Mouse (Mus musculus) forebrain, embryonic 12.5 days (tissue): ENCODE data around the gene Stmn3. TPM values are rescaled to one million over a fixed set of nuclear protein-coding genes. Genes with fewer than 3 reads are reported as not detected.
"Not testable (repeated sequence)": the region's sequence is repeated elsewhere in the genome, so short reads cannot be mapped to it uniquely, and the experiment has no call there.

Experiments
- ATAC-seq: fragments of 200-750 bp; cut with Nextera tagmentation; 2 replicates; pipeline ENCODE4 v1.8.0; 2017; ENCODE audit warnings: moderate TSS enrichment; ENCODE audit not compliant: low FRiP score
- H3K27ac ChIP-seq: fragments of 300-500 bp; sonication (generic); 2 replicates; pipeline ENCODE4 v1.5.1; 2016; ENCODE audit warnings: mild to moderate bottlenecking
- H3K27me3 ChIP-seq: fragments of 300-500 bp; sonication (generic); 2 replicates; pipeline ENCODE4 v1.6.1; 2016; ENCODE audit warnings: mild to moderate bottlenecking
- H3K36me3 ChIP-seq: fragments of 300-500 bp; sonication (generic); replicated peaks from 2 replicates; pipeline ENCODE4 v1.6.1; 2016; ENCODE audit warnings: mild to moderate bottlenecking
- H3K4me1 ChIP-seq: fragments of 300-500 bp; sonication (generic); 2 replicates; pipeline ENCODE4 v1.6.1; 2016
- H3K4me2 ChIP-seq: fragments of 300-500 bp; sonication (generic); 2 replicates; pipeline ENCODE4 v1.6.1; 2016; ENCODE audit warnings: mild to moderate bottlenecking, moderate library complexity
- H3K4me3 ChIP-seq: fragments of 300-500 bp; sonication (generic); replicated peaks from 2 replicates; pipeline ENCODE4 v1.5.1; 2016; ENCODE audit warnings: mild to moderate bottlenecking
- H3K9ac ChIP-seq: fragments of 300-500 bp; sonication (generic); 2 replicates; pipeline ENCODE4 v1.6.1; 2016; ENCODE audit warnings: mild to moderate bottlenecking
- H3K9me3 ChIP-seq: fragments of 300-500 bp; sonication (generic); 2 replicates; pipeline ENCODE4 v1.6.1; 2016
- WGBS: fragments of 180-500 bp; shearing (Covaris S2); methylation state at CpG from one replicate; pipeline ENCODE4 v1.1.7; 2016; 5-methylcytosine and 5-hydroxymethylcytosine counted together
- polyA plus RNA-seq: library from polyadenylated mRNA; unstranded; fragments of >200 nt; fragmentation: Nextera tagmentation; extraction: Ambion mirVana; gene quantifications from 2 replicates; pipeline ENCODE4 v1.2.1, GENCODE M21; 2016

Gene Stmn3
- polyA plus RNA-seq, 1 experiment from 2014 or later, result 360 TPM

DNA sequence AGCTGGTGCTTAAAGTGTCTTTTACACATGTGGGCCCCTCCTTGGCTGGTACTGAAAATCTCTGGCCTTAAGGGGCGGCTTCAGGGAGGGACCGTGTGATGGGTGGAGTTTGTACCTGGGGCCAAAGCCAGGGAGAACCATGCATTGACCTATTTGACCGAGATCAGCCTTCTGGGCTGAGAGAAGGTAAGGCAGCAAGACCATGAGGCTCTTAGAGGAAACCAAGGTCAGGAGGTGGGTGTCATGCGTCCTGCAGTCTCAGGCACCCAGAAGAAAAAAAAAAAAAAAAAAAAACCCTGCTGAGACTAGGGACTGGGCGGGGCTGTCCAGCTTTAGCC lies 1.3 kb downstream of the Stmn3 start:
- H3K4me2 ChIP-seq, result peak overlapping the region; percentile 77
- H3K36me3 ChIP-seq, result peaks cover 13% of the 10 kb centered on the region
- peaks cover 49% of the 10 kb centered on the region for H3K27me3 ChIP-seq
- 11% methylated on average over 5 of the region's 5 CpGs for WGBS
- peak overlapping the region; percentile 91; the same call in 1 of the 2 replicates for H3K27ac ChIP-seq
- peak overlapping the region; percentile 70 for H3K4me3 ChIP-seq
- H3K9ac ChIP-seq, result peak overlapping the region; percentile 87
- H3K9me3 ChIP-seq, result no peaks in the 10 kb centered on the region
- no peak for ATAC-seq
- peaks cover 23% of the 10 kb centered on the region for H3K4me1 ChIP-seq

DNA sequence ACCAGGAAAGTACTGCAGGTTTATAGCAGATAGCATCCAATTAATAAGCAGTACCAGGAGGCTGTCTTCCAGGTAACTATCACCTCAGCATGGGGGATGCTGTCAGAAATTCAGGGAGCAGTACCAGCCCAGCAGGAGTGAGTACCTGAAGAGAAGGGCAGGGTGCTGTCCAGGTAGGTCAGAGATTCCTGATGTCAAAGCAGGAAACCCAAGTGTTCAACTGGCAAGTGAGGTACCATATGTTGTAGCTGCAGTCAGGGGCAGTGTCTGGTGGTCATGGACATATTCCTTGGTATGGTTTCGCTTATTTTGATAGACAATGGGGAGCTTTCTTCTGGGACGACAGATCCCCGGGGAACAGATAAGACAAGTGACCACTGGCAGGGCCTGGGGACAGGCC lies 1.9 kb downstream of the Stmn3 start:
- WGBS, result 84% methylated on average over 3 of the region's 3 CpGs
- Histone ChIP-seq H3K9ac (peak overlapping the region; percentile 87), H3K4me2 (peak overlapping the region; percentile 77), H3K27ac (no peak overlapping the region), H3K4me1 (peaks cover 25% of the 10 kb centered on the region), H3K27me3 (peaks cover 55% of the 10 kb centered on the region), H3K36me3 (peaks cover 17% of the 10 kb centered on the region), H3K9me3 (no peaks in the 10 kb centered on the region), H3K4me3 (peak overlapping the region; percentile 70)
- no peak for ATAC-seq

DNA sequence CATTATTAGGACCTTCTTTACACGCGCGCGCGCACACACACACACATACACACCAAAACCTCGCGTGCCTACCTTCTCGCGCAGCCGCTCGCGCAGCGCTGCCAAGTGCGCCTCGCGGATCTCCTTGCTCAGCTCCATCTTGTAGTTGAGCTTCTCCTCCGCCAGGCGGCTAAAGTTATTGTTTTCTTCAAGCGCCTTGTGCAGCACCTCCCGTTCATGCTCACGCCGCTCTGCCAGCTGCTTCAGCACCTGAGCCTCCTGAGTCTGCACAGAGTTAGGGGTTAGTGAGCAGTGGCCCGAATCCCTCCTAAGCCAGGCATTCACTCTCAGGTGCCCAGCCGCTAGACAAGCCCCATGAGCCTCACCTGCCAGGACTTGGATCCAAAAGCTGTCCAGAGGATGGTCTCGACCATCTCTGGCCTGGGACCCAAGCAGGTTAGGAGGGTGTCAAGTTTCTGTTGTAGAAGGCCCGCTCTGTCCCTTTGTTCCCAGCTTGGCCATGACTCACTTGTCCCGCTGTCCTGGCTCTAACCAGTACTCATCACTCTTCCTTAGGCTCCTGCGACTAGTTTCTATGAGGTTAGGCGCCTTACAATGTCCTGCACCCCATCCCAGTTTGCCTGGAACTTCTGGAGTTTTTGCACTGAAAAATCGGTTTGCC lies 7.0 kb downstream of the Stmn3 start:
- peaks cover 15% of the 10 kb centered on the region; the same call in 1 of the 2 replicates for H3K4me1 ChIP-seq
- H3K4me2 ChIP-seq, result peak overlapping the region; percentile 22
- H3K27ac ChIP-seq, result no peak overlapping the region
- no peaks in the 10 kb centered on the region for H3K9me3 ChIP-seq
- peak; percentile 68 for ATAC-seq
- peaks cover 43% of the 10 kb centered on the region for H3K36me3 ChIP-seq
- no peak overlapping the region for H3K9ac ChIP-seq
- 12% methylated on average over 30 of the region's 30 CpGs for WGBS
- H3K4me3 ChIP-seq, result no peak overlapping the region
- peaks cover 36% of the 10 kb centered on the region for H3K27me3 ChIP-seq

DNA sequence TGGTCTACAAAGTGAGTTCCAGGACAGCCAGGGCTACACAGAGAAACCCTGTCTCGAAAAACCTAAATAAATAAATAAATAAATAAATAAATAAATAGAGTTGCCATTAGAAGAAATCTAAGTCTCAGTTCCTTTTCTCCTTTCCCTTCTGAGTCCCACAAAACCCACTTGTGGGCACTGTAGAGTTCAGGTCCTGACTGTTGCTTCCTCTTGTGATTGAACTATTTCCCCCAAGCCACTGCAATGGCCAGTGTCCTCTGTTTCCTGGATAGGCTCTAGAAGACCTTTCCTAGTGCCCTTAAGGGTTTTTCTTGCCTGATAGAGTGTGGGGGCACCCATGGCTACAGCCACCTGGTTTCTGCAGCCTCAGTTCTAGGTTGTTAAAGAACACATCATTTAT lies 9.4 kb downstream of the Stmn3 start:
- WGBS, result 83% methylated on average over 1 of the region's 1 CpGs
- no peak overlapping the region for H3K9ac ChIP-seq
- H3K9me3 ChIP-seq, result no peaks in the 10 kb centered on the region
- no peak overlapping the region for H3K4me2 ChIP-seq
- H3K4me1 ChIP-seq, result peaks cover 10% of the 10 kb centered on the region; the same call in 1 of the 2 replicates
- H3K27ac ChIP-seq, result no peak overlapping the region
- H3K27me3 ChIP-seq, result peaks cover 31% of the 10 kb centered on the region
- no peak for ATAC-seq
- no peak overlapping the region for H3K4me3 ChIP-seq
- peaks cover 55% of the 10 kb centered on the region for H3K36me3 ChIP-seq

DNA sequence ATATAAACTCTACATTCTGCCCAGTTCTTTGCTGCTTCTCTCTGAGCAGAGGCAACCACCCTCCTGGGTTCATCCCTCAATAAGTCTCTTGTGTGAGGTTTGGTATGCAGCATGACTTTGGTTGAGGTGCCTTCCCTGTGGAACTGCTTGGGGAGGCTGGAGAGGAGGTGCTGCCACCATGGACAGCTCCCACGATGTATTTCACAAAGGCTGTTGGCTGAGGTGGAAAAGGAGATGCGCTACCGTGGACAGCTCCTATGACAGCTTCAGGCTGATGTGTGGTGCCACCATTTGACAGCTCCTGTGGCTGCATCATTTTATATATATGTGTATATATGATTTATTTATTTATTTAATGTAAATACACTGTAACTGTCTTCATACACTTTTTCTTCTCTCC lies 12.3 kb downstream of the Stmn3 start:
- Histone ChIP-seq H3K27ac (no peak overlapping the region), H3K9me3 (no peaks in the 10 kb centered on the region), H3K4me3 (no peak overlapping the region), H3K9ac (no peak overlapping the region), H3K36me3 (peaks cover 37% of the 10 kb centered on the region), H3K27me3 (peaks cover 17% of the 10 kb centered on the region), H3K4me1 (peaks cover 5% of the 10 kb centered on the region; the same call in 1 of the 2 replicates), H3K4me2 (no peak overlapping the region)
- no peak for ATAC-seq
- 38% methylated on average over 3 of the region's 3 CpGs for WGBS

DNA sequence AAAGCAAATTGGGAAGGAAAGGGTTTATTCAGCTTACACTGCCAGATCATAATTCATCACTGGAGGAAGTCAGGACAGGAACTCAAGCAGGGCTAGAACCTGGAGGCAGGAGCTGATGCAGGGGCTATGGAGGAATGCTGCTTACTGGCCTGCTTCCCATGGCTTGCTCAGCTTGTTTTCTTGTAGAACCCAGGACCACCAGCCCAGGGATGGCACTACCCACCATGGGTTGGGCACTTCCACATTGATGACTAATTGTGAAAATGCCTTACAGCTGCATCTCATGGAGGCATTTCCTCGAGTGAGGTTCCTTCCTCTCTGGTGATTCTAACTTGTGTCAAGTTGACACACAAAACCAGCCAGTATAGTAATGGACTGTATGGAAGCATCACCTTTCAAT lies 23.4 kb downstream of the Stmn3 start:
- H3K4me1 ChIP-seq, result peaks cover 21% of the 10 kb centered on the region
- no peak for ATAC-seq
- H3K36me3 ChIP-seq, result peaks cover 6% of the 10 kb centered on the region; the same call in 1 of the 2 replicates
- 94% methylated on average over 1 of the region's 1 CpGs for WGBS
- H3K9me3 ChIP-seq, result no peaks in the 10 kb centered on the region
- H3K4me3 ChIP-seq, result no peak overlapping the region
- H3K27me3 ChIP-seq, result no peaks in the 10 kb centered on the region
- H3K27ac ChIP-seq, result no peak overlapping the region
- H3K9ac ChIP-seq, result no peak overlapping the region
- H3K4me2 ChIP-seq, result no peak overlapping the region

DNA sequence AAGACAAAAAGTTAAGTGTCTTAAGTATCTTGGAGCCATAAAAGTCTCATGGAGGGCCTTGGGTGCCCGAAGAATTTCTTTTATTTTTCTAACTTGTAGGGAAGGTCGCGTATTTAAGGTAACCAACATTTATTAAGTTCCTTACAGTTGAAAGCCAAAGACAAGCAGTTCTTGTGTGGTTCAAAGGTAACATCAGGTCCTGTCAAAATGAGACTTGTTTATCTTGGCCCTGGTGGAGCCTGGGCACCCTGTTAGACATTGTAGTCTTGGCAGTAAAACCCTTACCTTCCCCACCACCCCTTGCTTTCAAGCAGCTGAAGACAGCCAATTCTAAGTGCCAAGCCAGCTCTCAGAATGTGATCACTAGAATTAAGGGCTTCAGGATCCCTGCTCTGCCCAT lies 25.6 kb downstream of the Stmn3 start:
- H3K27ac ChIP-seq, result no peak overlapping the region
- 88% methylated on average over 3 of the region's 3 CpGs for WGBS
- peaks cover 10% of the 10 kb centered on the region; the same call in 1 of the 2 replicates for H3K36me3 ChIP-seq
- H3K4me1 ChIP-seq, result peaks cover 21% of the 10 kb centered on the region
- peak overlapping the region; percentile 56; the same call in 1 of the 2 replicates for H3K9ac ChIP-seq
- no peak for ATAC-seq
- H3K9me3 ChIP-seq, result no peaks in the 10 kb centered on the region
- H3K4me2 ChIP-seq, result peak overlapping the region; percentile 62
- H3K4me3 ChIP-seq, result peak overlapping the region; percentile 68
- H3K27me3 ChIP-seq, result no peaks in the 10 kb centered on the region

DNA sequence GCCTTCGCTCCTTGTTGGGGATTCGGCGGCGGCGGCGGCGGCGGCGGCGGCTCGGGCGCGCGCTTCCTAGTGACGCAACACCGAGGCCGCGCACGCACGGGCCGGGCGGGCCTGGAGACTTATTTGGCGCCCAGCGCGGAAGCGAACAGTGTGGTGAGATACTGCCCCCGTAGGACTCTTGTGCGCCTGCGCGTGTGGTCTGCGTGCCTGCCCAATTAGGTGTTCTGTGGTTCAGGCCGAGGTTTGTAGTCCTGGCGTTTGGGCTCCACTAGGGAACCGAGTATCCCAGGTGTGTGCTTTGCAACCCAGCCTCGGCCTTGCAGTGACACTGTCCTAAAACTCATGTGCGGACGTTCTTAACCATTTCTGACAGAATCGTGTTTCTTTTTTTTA lies 26.3 kb downstream of the Stmn3 start, which contains the start of gene Gmeb2:
TSS of gene Gmeb2 (minus strand) at position 78 of the 393 bp plus-strand sequence.
- H3K36me3 ChIP-seq, result peaks cover 15% of the 10 kb centered on the region
- not testable (repeated sequence) for H3K9me3 ChIP-seq, H3K27me3 ChIP-seq
- WGBS, result 8% methylated on average over 37 of the region's 38 CpGs
- H3K9ac ChIP-seq, result peak within 1 kb of the TSS; percentile 85
- H3K4me3 ChIP-seq, result peak within 1 kb of the TSS; percentile 68
- peak within 1 kb of the TSS; percentile 69 for H3K4me2 ChIP-seq
- peaks cover 21% of the 10 kb centered on the region for H3K4me1 ChIP-seq
- H3K27ac ChIP-seq, result peak within 1 kb of the TSS; percentile 97
- peak; percentile 96 for ATAC-seq

DNA sequence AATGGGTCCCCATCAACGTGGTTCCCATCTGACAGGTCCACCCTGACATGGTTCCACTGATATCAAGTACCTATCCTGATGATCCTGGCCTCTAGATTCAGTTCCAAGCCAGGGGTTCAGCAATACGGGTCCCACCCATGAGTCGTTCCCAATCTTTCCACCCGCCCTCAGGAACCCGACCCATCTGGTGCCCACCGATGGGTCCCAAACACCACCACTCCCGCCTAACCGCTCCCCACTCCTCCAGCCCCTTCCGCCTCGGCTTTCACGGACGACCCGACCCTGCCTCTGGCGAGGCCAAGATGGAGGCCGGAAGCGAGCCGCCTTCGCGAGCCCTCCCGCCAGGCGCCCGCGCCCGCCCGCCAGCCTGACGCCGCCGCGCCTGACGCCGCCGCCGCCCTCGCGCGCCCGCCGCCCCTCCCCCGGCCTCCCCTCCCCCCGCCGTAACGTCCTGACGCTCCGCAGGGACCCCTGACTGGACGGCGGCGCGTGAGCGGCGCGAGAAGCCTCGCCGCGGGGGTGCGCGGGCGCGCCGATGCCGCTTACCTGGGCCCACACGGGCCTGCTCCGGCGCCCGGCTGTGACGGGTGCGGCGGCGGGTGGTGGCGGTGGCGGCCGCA lies 26.9 kb downstream of the Stmn3 start:
- peaks cover 16% of the 10 kb centered on the region for H3K36me3 ChIP-seq
- ATAC-seq, result peak; percentile 86
- H3K4me1 ChIP-seq, result peaks cover 21% of the 10 kb centered on the region
- H3K9me3 ChIP-seq, result no peaks in the 10 kb centered on the region
- H3K27ac ChIP-seq, result peak overlapping the region; percentile 97
- peak overlapping the region; percentile 69 for H3K4me2 ChIP-seq
- 0% methylated on average over 50 of the region's 71 CpGs for WGBS
- peak overlapping the region; percentile 68 for H3K4me3 ChIP-seq
- no peaks in the 10 kb centered on the region for H3K27me3 ChIP-seq
- H3K9ac ChIP-seq, result peak overlapping the region; percentile 85

DNA sequence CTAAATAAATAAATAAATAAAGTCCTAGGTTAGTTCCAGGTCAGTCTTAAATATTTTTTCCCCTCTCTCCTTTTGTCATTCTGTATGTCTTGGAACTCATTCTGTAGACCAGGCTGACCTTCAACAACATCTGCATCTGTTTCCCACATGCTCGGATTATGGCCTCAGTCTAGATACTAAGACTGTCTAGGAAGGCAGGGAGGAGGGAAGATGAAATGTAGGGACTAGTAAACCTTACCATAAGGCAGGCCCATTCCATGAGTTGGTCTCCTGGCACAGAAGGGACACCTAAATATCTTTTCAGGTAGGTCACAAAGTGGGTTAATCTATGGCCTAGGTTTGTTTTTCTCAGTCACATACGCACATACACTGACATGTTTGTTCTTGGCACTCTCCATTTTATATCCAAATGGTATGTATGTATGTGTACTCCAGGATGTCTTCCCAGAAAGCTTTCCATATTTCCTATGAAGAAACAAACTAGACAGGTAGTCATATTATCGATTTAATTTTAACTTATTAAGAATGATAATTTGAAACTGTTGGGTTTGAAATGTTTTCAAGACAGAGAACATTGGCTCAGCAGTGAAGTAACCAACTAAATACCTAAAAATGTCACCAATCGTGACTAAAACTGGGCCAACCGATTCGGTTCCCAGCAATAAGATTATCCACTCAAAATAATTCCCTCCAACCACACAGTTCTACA lies 27.5 kb downstream of the Stmn3 start:
- Histone ChIP-seq H3K4me3 (peak overlapping the region; percentile 68), H3K4me1 (peaks cover 21% of the 10 kb centered on the region), H3K4me2 (peak overlapping the region; percentile 69), H3K27ac (peak overlapping the region; percentile 97), H3K9me3 (no peaks in the 10 kb centered on the region), H3K36me3 (peaks cover 22% of the 10 kb centered on the region), H3K27me3 (no peaks in the 10 kb centered on the region), H3K9ac (peak overlapping the region; percentile 85)
- no peak for ATAC-seq
- WGBS, result 64% methylated on average over 6 of the region's 6 CpGs

DNA sequence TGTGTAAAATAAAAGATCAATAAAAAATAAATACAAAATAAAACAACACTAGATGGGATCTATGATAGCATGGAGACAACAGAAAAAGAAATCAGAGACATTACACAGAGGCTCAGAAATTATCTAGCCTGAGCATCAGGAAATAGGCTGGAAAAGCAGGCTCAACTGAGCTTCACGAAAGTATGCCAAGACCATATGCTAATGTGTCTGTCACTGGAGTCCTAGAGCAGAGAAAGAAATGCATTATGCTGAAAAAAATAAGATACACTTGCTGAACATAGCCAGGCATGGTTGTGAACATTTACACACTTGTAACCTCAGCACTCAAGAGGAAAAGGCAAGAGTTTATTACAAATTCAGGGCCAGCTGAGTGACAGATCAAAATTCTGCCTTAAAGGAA lies 34.3 kb downstream of the Stmn3 start:
- no peak for ATAC-seq
- H3K27me3 ChIP-seq, result no peaks in the 10 kb centered on the region
- no peaks in the 10 kb centered on the region for H3K9me3 ChIP-seq

DNA sequence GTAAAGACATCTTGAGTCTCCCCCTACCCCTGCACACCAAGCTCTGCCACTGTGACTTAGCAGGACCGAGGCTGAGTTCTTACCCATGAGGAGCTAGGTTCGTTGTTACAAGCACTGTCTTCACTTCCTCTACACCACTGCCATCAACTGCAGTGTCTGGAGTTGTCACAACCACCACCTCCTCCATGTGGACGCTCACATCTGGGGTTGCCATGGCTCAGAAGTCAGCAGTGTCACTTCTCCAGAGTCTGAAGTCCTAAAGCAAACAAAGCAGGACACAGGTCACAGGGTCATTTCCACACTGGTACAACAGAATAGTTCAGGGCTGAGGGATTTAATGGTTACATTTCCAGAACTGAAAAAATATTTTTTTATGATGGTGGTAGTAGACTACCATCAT lies 36.4 kb downstream of the Stmn3 start:
- Histone ChIP-seq H3K36me3 (peaks cover 68% of the 10 kb centered on the region), H3K27me3 (no peaks in the 10 kb centered on the region), H3K9ac (no peak overlapping the region), H3K4me1 (no peaks in the 10 kb centered on the region), H3K4me2 (no peak overlapping the region), H3K9me3 (no peaks in the 10 kb centered on the region), H3K27ac (no peak overlapping the region), H3K4me3 (no peak overlapping the region)
- no peak for ATAC-seq
- 88% methylated on average over 3 of the region's 3 CpGs for WGBS

More for the DNA sequence above, 34.3 kb downstream of the Stmn3 start:
- no peak overlapping the region for H3K4me2 ChIP-seq
- H3K27ac ChIP-seq, result no peak overlapping the region
- no peaks in the 10 kb centered on the region for H3K4me1 ChIP-seq
- no peak overlapping the region for H3K4me3 ChIP-seq
- peaks cover 65% of the 10 kb centered on the region for H3K36me3 ChIP-seq
- H3K9ac ChIP-seq, result no peak overlapping the region
- WGBS, result 69% methylated on average over 1 of the region's 1 CpGs
